Mouse (Mus musculus): ENCODE measurements around the gene L2hgdh. TPM values are rescaled to one million over a fixed set of nuclear protein-coding genes. Genes with fewer than 3 reads are reported as not detected.

Gene L2hgdh
- polyA plus RNA-seq, 1 experiment from 2014 or later = 11.6 TPM

DNA sequence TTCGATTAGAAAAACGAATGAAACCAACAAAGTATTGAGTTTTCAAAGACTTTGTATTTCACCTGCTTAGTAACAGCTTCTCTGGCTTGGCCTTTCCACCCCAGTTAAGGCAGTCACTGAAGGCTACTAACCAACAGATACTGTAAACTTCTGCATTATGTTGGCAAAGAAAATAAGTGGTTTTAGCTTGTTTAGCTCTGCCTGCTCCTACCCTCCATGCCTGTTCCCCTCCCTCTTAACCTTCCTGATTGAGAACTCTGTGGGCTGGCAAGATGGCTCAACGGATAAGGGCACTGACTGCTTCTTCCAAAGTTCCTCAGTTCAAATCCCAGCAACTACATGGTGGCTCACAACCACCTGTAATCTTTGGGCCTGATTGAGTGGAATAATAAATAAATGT, 9.2 kb upstream of the L2hgdh start:
- peak overlapping the region; percentile 47 for H3K9ac ChIP-seq (ENCODE audit: low read depth, low read length)
- ATAC-seq (ENCODE audit: low read depth) = peak; percentile 50; the same call in 1 of the 2 replicates
- H3K36me3 ChIP-seq (ENCODE audit: control insufficient read depth, insufficient read depth) = no peaks in the 10 kb centered on the region
- H3K4me1 ChIP-seq (ENCODE audit: control insufficient read depth, low read depth, low read length) = peaks cover 4% of the 10 kb centered on the region
- H3K9me3 ChIP-seq (replicated peaks; ENCODE audit: control insufficient read depth, low read length) = no peaks in the 10 kb centered on the region
- H3K27ac ChIP-seq (ENCODE audit: low read length) = peak overlapping the region; percentile 82
- no peaks in the 10 kb centered on the region for H3K27me3 ChIP-seq (ENCODE audit: control insufficient read depth, insufficient read depth, low read depth, low read length)
- H3K4me3 ChIP-seq (ENCODE audit: low read depth, low read length) = no peak overlapping the region
- WGBS (ENCODE audit: insufficient replicate concordance) = 43% methylated on average over 3 of the region's 3 CpGs
- H3K4me2 ChIP-seq (ENCODE audit: low read depth, low read length) = 0 out of 2 replicates have a peak overlapping the region, but pooled peaks have one; percentile 18

DNA sequence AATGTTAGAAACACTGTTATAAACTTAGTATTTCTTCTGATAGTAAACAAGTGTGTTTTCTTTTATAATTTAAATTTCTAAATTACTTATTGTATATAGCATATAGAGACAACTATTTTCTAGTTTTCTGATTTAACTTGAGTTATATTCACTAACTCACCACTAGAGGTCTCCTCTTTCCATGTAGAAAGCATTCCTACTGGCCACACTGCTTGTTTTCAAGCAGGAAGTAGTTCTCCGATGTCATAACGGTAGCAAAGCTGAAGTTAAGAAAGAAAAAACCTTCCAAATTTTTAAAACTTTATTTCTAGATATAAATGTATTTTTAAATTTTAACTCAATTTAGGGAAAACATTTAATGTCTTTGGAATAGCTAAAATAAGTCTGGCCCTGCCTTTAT, 8.8 kb upstream of the L2hgdh start:
- H3K9ac ChIP-seq (ENCODE audit: low read depth, low read length) = no peak overlapping the region; the same call in 1 of the 2 replicates
- H3K36me3 ChIP-seq (ENCODE audit: control insufficient read depth, insufficient read depth) = no peaks in the 10 kb centered on the region
- H3K4me2 ChIP-seq (ENCODE audit: low read depth, low read length) = 0 out of 2 replicates have a peak overlapping the region, but pooled peaks have one; percentile 18
- H3K27me3 ChIP-seq (ENCODE audit: control insufficient read depth, insufficient read depth, low read depth, low read length) = no peaks in the 10 kb centered on the region
- no peak overlapping the region for H3K4me3 ChIP-seq (ENCODE audit: low read depth, low read length)
- 2% methylated on average over 2 of the region's 2 CpGs for WGBS (ENCODE audit: insufficient replicate concordance)
- H3K9me3 ChIP-seq (replicated peaks; ENCODE audit: control insufficient read depth, low read length) = no peaks in the 10 kb centered on the region
- peak overlapping the region; percentile 82 for H3K27ac ChIP-seq (ENCODE audit: low read length)
- peak; percentile 78 for ATAC-seq (ENCODE audit: low read depth)
- H3K4me1 ChIP-seq (ENCODE audit: control insufficient read depth, low read depth, low read length) = peaks cover 4% of the 10 kb centered on the region

DNA sequence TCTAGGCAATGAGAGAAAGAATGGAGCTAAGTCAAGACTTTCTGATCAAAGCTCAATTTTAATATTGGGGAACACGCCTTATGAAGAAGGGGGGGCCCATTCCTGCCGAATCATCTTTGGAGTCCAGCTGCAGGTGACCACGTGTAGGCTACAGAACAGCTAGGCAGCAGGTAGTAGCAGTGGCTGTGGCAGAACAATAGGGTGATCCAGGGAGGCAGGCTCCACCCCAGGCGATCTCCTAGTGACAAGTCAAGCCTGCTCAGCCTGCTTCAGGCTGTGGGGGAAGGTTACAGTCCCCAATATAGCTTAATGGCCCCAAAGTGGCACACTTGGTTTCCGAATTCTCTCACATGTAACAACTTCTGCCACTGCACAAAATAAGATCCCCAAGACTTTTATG, 7.5 kb upstream of the L2hgdh start:
- no peaks in the 10 kb centered on the region for H3K36me3 ChIP-seq (ENCODE audit: control insufficient read depth, insufficient read depth)
- H3K4me3 ChIP-seq (ENCODE audit: low read depth, low read length) = no peak overlapping the region
- H3K9me3 ChIP-seq (replicated peaks; ENCODE audit: control insufficient read depth, low read length) = no peaks in the 10 kb centered on the region
- H3K27me3 ChIP-seq (ENCODE audit: control insufficient read depth, insufficient read depth, low read depth, low read length) = no peaks in the 10 kb centered on the region
- 53% methylated on average over 5 of the region's 5 CpGs for WGBS (ENCODE audit: insufficient replicate concordance)
- peaks cover 4% of the 10 kb centered on the region for H3K4me1 ChIP-seq (ENCODE audit: control insufficient read depth, low read depth, low read length)
- ATAC-seq (ENCODE audit: low read depth) = no peak
- H3K9ac ChIP-seq (ENCODE audit: low read depth, low read length) = no peak overlapping the region
- H3K27ac ChIP-seq (ENCODE audit: low read length) = no peak overlapping the region
- no peak overlapping the region for H3K4me2 ChIP-seq (ENCODE audit: low read depth, low read length)

DNA sequence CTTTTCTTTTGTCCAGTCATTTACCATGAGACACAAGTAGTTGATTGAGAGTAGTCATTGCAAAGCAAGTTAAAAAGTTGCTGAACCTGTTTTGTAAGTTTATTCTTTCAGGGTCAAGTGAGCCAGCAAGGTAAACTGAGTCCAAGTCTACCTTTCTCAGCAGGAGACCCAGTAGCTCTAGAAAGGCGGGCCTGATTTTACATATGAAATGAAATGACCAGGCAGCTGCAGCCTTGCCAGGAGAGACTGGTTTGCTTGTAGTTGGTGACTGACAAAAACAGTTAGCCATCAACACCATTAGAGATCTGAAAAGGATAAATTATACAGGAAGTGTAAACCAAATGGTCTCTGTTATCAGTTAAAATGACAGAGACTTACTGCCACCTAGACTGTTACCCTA, 5.6 kb upstream of the L2hgdh start:
- ATAC-seq (ENCODE audit: low read depth) = no peak
- H3K4me2 ChIP-seq (ENCODE audit: low read depth, low read length) = no peak overlapping the region
- H3K9me3 ChIP-seq (replicated peaks; ENCODE audit: control insufficient read depth, low read length) = no peaks in the 10 kb centered on the region
- peaks cover 12% of the 10 kb centered on the region for H3K4me1 ChIP-seq (ENCODE audit: control insufficient read depth, low read depth, low read length)
- no peaks in the 10 kb centered on the region for H3K27me3 ChIP-seq (ENCODE audit: control insufficient read depth, insufficient read depth, low read depth, low read length)
- no peaks in the 10 kb centered on the region for H3K36me3 ChIP-seq (ENCODE audit: control insufficient read depth, insufficient read depth)
- WGBS (ENCODE audit: insufficient replicate concordance) = 69% methylated on average over 1 of the region's 1 CpGs
- H3K27ac ChIP-seq (ENCODE audit: low read length) = no peak overlapping the region
- no peak overlapping the region for H3K4me3 ChIP-seq (ENCODE audit: low read depth, low read length)
- H3K9ac ChIP-seq (ENCODE audit: low read depth, low read length) = no peak overlapping the region

DNA sequence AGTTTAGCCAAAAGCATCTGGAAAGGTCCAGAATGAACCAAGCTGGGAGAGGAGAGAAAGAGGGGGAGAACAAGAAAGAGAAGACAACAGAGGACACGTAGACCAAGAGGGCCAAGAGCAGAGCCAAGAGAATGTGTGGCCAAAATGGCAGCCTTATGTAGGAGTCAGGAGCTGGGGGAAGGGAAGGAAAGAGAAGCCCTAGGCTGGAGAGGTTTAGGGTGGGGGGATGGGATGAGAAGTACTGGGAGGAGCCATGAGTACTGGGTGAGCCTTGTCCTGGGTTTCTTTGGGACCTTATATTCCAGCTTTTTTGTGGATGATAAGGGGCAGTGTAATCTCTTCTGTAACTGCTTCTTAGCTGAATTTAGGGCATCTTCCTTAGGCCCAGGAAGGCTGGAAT, 4.6 kb upstream of the L2hgdh start:
- no peak overlapping the region for H3K9ac ChIP-seq (ENCODE audit: low read depth, low read length)
- H3K9me3 ChIP-seq (replicated peaks; ENCODE audit: control insufficient read depth, low read length) = no peaks in the 10 kb centered on the region
- H3K27ac ChIP-seq (ENCODE audit: low read length) = no peak overlapping the region
- H3K4me1 ChIP-seq (ENCODE audit: control insufficient read depth, low read depth, low read length) = peaks cover 13% of the 10 kb centered on the region
- no peaks in the 10 kb centered on the region for H3K36me3 ChIP-seq (ENCODE audit: control insufficient read depth, insufficient read depth)
- H3K4me3 ChIP-seq (ENCODE audit: low read depth, low read length) = no peak overlapping the region
- no peaks in the 10 kb centered on the region for H3K27me3 ChIP-seq (ENCODE audit: control insufficient read depth, insufficient read depth, low read depth, low read length)
- 86% methylated on average over 1 of the region's 1 CpGs for WGBS (ENCODE audit: insufficient replicate concordance)
- no peak for ATAC-seq (ENCODE audit: low read depth)
- H3K4me2 ChIP-seq (ENCODE audit: low read depth, low read length) = no peak overlapping the region

DNA sequence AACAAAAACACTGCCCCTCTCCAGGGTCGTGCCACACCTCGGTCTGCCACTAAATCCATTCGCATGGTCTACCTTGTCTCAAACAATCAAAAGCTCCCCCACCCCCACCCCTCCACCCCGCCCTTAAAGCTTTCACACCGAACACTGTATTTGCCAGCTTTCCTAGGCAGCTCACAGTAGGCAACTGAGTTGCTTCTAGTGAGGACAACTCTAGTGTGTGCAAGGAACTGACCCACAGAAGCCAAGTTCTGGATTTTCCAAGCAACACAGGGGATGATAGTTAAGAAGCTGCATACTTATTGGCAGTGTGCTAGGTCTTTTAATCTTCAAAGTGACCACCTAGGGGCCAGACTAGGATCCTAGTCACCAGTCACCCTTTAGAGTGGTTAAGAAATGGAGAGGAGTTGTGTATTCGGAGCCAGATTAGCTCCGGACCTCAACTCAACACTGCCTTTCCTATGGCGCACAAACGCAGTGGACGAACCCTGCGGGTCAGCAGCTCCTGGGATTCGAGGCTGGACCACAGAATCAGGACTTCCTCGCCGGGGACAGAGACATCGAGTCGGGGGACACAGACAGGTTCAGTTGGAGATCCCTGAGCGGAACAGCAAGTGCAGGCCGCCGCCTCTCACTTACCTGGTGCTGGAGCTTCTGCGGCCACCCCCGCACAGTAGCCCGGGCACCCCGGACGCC, 509 bp downstream of the L2hgdh start:
- peak overlapping the region; percentile 76 for H3K27ac ChIP-seq (ENCODE audit: low read length)
- H3K27me3 ChIP-seq (ENCODE audit: control insufficient read depth, insufficient read depth, low read depth, low read length) = no peaks in the 10 kb centered on the region
- peaks cover 11% of the 10 kb centered on the region; the same call in 1 of the 2 replicates for H3K36me3 ChIP-seq (ENCODE audit: control insufficient read depth, insufficient read depth)
- H3K9me3 ChIP-seq (replicated peaks; ENCODE audit: control insufficient read depth, low read length) = peaks cover 6% of the 10 kb centered on the region
- peak overlapping the region; percentile 99 for H3K4me2 ChIP-seq (ENCODE audit: low read depth, low read length)
- peak overlapping the region; percentile 76 for H3K4me3 ChIP-seq (ENCODE audit: low read depth, low read length)
- peaks cover 19% of the 10 kb centered on the region for H3K4me1 ChIP-seq (ENCODE audit: control insufficient read depth, low read depth, low read length)
- H3K9ac ChIP-seq (ENCODE audit: low read depth, low read length) = peak overlapping the region; percentile 84
- no peak for ATAC-seq (ENCODE audit: low read depth)
- under 1% methylated on average over 24 of the region's 24 CpGs for WGBS (ENCODE audit: insufficient replicate concordance)

DNA sequence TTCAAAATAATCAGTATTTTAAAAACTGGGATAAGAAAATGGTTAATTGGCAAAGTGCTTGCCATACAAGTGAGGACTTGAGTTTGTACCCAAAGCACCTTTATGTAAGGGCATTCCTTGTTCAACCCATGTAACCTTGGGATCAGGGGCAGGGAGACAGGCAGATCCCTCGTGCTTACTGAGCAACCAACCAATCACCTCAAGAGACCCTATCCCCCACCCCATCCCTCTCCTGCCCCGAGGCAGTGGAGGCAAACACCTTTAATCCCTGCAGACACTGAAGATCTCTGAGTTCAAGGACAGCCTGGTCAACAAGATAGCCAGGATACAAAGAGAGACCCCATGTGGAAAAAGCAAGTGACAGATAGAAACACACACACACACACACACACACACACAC, 1.3 kb downstream of the L2hgdh start:
- H3K4me1 ChIP-seq (ENCODE audit: control insufficient read depth, low read depth, low read length) = peaks cover 19% of the 10 kb centered on the region
- peaks cover 11% of the 10 kb centered on the region; the same call in 1 of the 2 replicates for H3K36me3 ChIP-seq (ENCODE audit: control insufficient read depth, insufficient read depth)
- H3K4me3 ChIP-seq (ENCODE audit: low read depth, low read length) = peak overlapping the region; percentile 76
- WGBS (ENCODE audit: insufficient replicate concordance) = 40% methylated on average over 2 of the region's 2 CpGs
- H3K27me3 ChIP-seq (ENCODE audit: control insufficient read depth, insufficient read depth, low read depth, low read length) = no peaks in the 10 kb centered on the region
- H3K9me3 ChIP-seq (replicated peaks; ENCODE audit: control insufficient read depth, low read length) = peaks cover 6% of the 10 kb centered on the region
- ATAC-seq (ENCODE audit: low read depth) = no peak
- H3K9ac ChIP-seq (ENCODE audit: low read depth, low read length) = 0 out of 2 replicates have a peak overlapping the region, but pooled peaks have one; percentile 84
- H3K4me2 ChIP-seq (ENCODE audit: low read depth, low read length) = peak overlapping the region; percentile 99
- no peak overlapping the region for H3K27ac ChIP-seq (ENCODE audit: low read length)

DNA sequence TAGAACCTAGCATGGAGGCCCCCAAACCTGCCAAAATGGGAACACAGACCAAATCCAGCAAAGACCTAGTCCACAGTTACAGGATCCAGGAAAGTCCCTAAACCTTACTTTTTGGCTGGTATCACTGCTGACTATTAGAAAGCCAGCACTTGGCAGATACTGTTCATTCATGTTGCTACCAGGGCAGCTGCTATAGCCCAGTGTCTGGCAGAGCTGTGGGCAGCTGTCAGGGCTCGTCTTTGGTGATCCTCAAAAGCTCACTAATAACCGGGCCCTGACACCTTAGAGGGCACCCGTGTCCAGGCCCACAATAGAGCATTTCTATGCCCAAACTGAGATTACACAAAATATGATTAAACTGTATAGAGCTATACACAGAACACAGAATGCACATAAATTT, 1.8 kb downstream of the L2hgdh start:
- peaks cover 11% of the 10 kb centered on the region; the same call in 1 of the 2 replicates for H3K36me3 ChIP-seq (ENCODE audit: control insufficient read depth, insufficient read depth)
- H3K4me3 ChIP-seq (ENCODE audit: low read depth, low read length) = no peak overlapping the region
- H3K9me3 ChIP-seq (replicated peaks; ENCODE audit: control insufficient read depth, low read length) = peaks cover 6% of the 10 kb centered on the region
- no peak overlapping the region for H3K27ac ChIP-seq (ENCODE audit: low read length)
- peaks cover 19% of the 10 kb centered on the region for H3K4me1 ChIP-seq (ENCODE audit: control insufficient read depth, low read depth, low read length)
- no peak for ATAC-seq (ENCODE audit: low read depth)
- no peaks in the 10 kb centered on the region for H3K27me3 ChIP-seq (ENCODE audit: control insufficient read depth, insufficient read depth, low read depth, low read length)
- no peak overlapping the region for H3K4me2 ChIP-seq (ENCODE audit: low read depth, low read length)
- H3K9ac ChIP-seq (ENCODE audit: low read depth, low read length) = no peak overlapping the region
- 77% methylated on average over 3 of the region's 3 CpGs for WGBS (ENCODE audit: insufficient replicate concordance)

DNA sequence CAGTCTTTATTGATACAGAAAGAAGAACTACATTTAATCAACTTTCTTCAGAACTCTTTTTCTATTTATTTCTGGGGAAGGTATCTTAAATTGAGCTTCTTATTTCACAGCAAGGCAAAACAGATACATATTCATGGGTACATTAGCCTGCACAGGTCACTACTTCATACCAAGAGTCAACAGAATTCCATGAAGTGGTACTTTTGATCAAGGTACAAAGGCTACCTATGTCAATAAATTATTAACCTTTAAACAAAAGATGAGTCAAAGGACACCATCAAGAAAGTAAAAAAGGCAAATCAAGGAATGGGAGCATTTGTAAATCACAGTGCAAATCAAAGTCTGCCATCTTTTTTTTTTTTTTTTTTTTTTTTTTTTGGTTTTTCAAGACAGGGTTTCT, 11.0 kb downstream of the L2hgdh start:
- Histone ChIP-seq H3K27me3 (ENCODE audit: control insufficient read depth, insufficient read depth, low read depth, low read length) (no peaks in the 10 kb centered on the region), H3K27ac (ENCODE audit: low read length) (no peak overlapping the region), H3K4me2 (ENCODE audit: low read depth, low read length) (no peak overlapping the region), H3K4me3 (ENCODE audit: low read depth, low read length) (no peak overlapping the region), H3K9ac (ENCODE audit: low read depth, low read length) (no peak overlapping the region), H3K36me3 (ENCODE audit: control insufficient read depth, insufficient read depth) (no peaks in the 10 kb centered on the region), H3K9me3 (replicated peaks; ENCODE audit: control insufficient read depth, low read length) (no peaks in the 10 kb centered on the region), H3K4me1 (ENCODE audit: control insufficient read depth, low read depth, low read length) (no peaks in the 10 kb centered on the region)
- no peak for ATAC-seq (ENCODE audit: low read depth)
